Mouse (Mus musculus): ENCODE results near the gene Mylpf. TPM values are rescaled to one million over a fixed set of nuclear protein-coding genes. Genes with fewer than 3 reads are reported as not detected.

The Mylpf gene
- total RNA-seq, 2 experiments from 2014 or later = 1.0 to 1.5 TPM

GRCm38 (mm10) chr7:127255965-127256364 lies 47.3 kb downstream of the Mylpf start:
- no peak for DNase-seq (ENCODE audit: low spot score in 2 of 2)

DNA sequence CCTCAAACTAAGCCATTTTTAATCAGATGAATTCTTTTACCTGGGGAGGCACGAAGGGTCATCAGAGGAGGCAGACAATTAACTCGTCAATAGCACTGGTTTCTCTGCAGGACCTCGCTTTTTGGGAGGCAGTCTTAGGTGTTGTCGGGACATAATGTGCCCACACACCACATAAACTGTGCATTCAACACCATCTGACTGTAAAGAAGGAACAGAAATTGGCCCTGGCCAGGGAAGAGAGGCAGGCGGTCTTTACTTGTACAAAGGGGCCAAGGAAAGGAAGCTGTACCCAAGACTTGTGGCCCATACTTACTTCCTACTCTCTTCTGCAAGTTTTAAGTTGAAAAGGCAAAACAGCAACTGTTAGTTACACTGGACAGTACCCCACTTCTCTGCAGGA lies 47.8 kb downstream of the Mylpf start:
- no peak for DNase-seq (ENCODE audit: low spot score in 2 of 2)

GRCm38 (mm10) chr7:127259186-127259905 lies 50.7 kb downstream of the Mylpf start:
- DNase-seq (ENCODE audit: low spot score in 2 of 2) = no peak

DNA sequence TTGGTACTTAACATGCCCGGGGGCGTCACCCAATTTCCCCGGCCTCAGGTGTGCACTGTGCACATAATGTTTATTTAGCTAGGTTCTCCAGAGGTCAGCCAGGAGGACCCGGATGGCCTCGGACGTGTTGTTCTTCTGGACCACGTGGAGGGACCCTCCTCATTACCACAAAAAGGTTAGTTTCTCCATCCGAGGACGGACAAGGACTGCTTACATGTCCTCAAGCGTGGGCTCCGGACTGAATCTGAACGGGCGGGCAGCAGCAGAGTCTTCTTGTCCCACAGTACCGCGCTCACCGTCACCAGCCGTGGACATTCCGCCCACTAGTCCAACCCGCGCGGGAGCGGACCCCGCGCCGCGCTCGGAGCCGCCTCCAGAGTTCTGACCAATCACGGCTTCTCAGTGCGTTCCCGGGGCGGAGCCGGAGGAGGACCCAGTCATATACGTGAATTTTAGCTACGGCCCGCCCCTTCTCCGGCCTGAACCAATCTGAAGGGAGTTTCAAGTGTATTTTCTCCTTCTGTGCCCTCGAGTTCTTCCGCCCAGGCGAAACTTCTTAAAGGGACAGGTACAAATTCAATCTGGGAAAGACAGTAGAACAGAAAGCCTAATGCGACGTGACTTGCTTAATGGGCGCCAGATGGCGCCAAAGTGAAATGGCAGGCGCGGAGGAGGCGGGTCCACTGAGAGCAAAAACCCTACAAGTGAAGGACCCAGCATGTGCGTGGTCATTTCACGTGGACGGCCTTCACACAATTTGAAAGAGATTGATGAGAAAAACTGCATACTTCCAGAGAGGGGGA lies 51.8 kb downstream of the Mylpf start, which contains the start of gene Dctpp1:
TSS of gene Dctpp1 (minus strand) at position 401 of the 803 bp plus-strand sequence.
- peak; percentile 95 to 99 for DNase-seq (ENCODE audit: low spot score in 2 of 2)

DNA sequence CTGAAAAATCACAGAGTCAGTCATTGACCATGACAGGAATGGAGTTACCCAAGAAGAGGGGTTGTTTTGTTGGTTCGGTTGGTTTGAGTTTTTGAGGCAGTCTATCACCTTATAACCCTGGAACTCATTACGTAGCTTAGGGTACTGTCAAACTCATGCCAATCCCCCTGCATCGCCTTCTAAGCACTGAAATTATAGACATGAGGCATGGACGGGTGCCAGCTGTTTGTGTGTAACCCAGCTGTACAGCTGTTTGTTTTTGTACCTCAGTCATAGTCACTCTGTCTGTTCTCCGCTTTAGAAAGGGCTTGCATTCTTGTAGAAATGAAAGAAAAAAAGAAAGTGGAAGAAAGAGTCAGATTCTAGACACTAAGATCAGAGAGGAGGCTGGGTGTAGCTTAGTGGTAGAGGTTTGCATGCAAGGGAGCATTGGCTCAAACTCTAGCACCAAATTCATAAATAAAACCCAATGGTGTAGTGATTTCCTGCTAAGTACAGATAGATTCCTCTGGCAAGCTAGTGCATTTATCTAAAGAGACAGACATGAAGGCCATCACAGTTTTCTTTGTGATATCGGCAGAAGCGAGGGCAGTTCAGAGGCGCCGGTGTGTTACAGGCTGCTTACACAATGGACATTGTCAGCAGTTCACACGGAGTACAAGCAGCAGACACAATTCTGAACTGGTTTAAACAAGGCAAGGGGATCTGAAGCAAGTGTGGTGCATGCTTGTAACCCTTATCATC lies 53.7 kb downstream of the Mylpf start:
- DNase-seq (ENCODE audit: low spot score in 2 of 2) = no peak

- DNase-seq (ENCODE audit: low spot score in 2 of 2) = no peak
Observed at GRCm38 (mm10) chr7:127263526-127263925, 54.8 kb downstream of the Mylpf start.

Other genes with a start within 250 kb of the Mylpf start
- gene Cdipt, start 233.0 kb upstream of the Mylpf start, total RNA-seq (2021) = 100 to 1,000 TPM; 159 to 165 TPM
- under 1 TPM; 0.30 to 0.79 TPM for gene Cdiptos, start 232.8 kb upstream of the Mylpf start, total RNA-seq (2021)
- gene Mvp, start 194.3 kb upstream of the Mylpf start, total RNA-seq (2021) = 1 to 10 TPM; 5.8 to 6.3 TPM
- 1 to 10 TPM in 1 of 2 experiments, not detected in 1; 2.0 TPM for gene Pagr1b, start 192.4 kb upstream of the Mylpf start, total RNA-seq (2021)
- gene Pagr1a, start 191.5 kb upstream of the Mylpf start, total RNA-seq (2021) = 10 to 100 TPM; 21.2 to 27.3 TPM
- 10 to 100 TPM; 34.0 to 35.5 TPM for gene Gm42742, start 187.8 kb upstream of the Mylpf start, total RNA-seq (2021)
- 100 to 1,000 TPM; 184 to 201 TPM for gene Prrt2, start 187.7 kb upstream of the Mylpf start, total RNA-seq (2021)
- gene Maz, start 181.9 kb upstream of the Mylpf start, total RNA-seq (2021) = 100 to 1,000 TPM; 270 to 285 TPM
- gene Kif22, start 166.4 kb upstream of the Mylpf start, total RNA-seq (2021) = 10 to 100 TPM; 11.1 to 15.3 TPM
- not detected for gene Zg16, start 121.6 kb upstream of the Mylpf start, total RNA-seq (2021)
- gene AI467606, start 117.5 kb upstream of the Mylpf start, total RNA-seq (2021) = 1 to 10 TPM; 1.1 to 2.7 TPM
- gene Qprt, start 86.7 kb upstream of the Mylpf start, total RNA-seq (2021) = under 1 TPM; 0.19 to 0.76 TPM
- gene Spn, start 71.1 kb upstream of the Mylpf start, total RNA-seq (2021) = under 1 TPM; 0.65 to 0.95 TPM
- gene Cd2bp2, start 12.8 kb upstream of the Mylpf start, total RNA-seq (2021) = 10 to 100 TPM; 75.1 to 77.0 TPM
- gene Tbc1d10b, start 422 bp upstream of the Mylpf start, total RNA-seq (2021) = 10 to 100 TPM; 93.6 to 97.3 TPM
- 10 to 100 TPM; 17.8 to 18.1 TPM for gene Zfp553, start 24.2 kb downstream of the Mylpf start, total RNA-seq (2021)
- 1 to 10 TPM; 6.9 to 8.6 TPM for gene Sept1, start 24.2 kb downstream of the Mylpf start, total RNA-seq (2021)
- gene Zfp771, start 35.4 kb downstream of the Mylpf start, total RNA-seq (2021) = 10 to 100 TPM; 55.5 to 57.2 TPM
- 10 to 100 TPM; 27.9 to 31.1 TPM for gene Dctpp1, start 51.8 kb downstream of the Mylpf start, total RNA-seq (2021)
- gene Sephs2, start 65.2 kb downstream of the Mylpf start, total RNA-seq (2021) = 10 to 100 TPM; 47.4 to 50.6 TPM
- under 1 TPM; 0.32 to 0.57 TPM for gene Itgal, start 87.4 kb downstream of the Mylpf start, total RNA-seq (2021)
- gene Zfp768, start 136.7 kb downstream of the Mylpf start, total RNA-seq (2021) = 10 to 100 TPM; 12.4 to 12.8 TPM
- 1 to 10 TPM; 5.3 to 6.0 TPM for gene Zfp747, start 167.2 kb downstream of the Mylpf start, total RNA-seq (2021)
- gene 9130019O22Rik, start 178.3 kb downstream of the Mylpf start, total RNA-seq (2021) = 1 to 10 TPM; 2.7 to 3.2 TPM
- gene E430018J23Rik, start 184.7 kb downstream of the Mylpf start, total RNA-seq (2021) = 1 to 10 TPM; 6.1 to 7.4 TPM
- gene Zfp764, start 197.9 kb downstream of the Mylpf start, total RNA-seq (2021) = 1 to 10 TPM; 3.4 to 4.2 TPM
- gene Zfp688, start 213.2 kb downstream of the Mylpf start, total RNA-seq (2021) = 10 to 100 TPM; 10.6 to 10.7 TPM
- 1 to 10 TPM; 7.3 to 8.1 TPM for gene Zfp689, start 240.3 kb downstream of the Mylpf start, total RNA-seq (2021)